Mouse (Mus musculus) mouse trophoblast stem cell (cell line): ENCODE results near the gene Dnah6.

Source experiments
- in situ Hi-C, 2 experiments: fragments of 300-500 bp; cut with MseI, MboI; formaldehyde crosslinking; loops; 2 replicates in 1 of 2; 3 replicates in 1 of 2; pipeline ENCODE4 v1.15.1; 2025

The Dnah6 gene

GRCm38 (mm10) chr6:73042278-73042677, 179.2 kb downstream of the Dnah6 start:
- in situ Hi-C loops: no loop called here

- in situ Hi-C loops: no loop called here
These were observed 183.2 kb downstream of the Dnah6 start for GRCm38 (mm10) chr6:73038291-73038690.

GRCm38 (mm10) chr6:73028853-73029252, 192.6 kb downstream of the Dnah6 start:
- in situ Hi-C loops: no loop called here

GRCm38 (mm10) chr6:73027881-73028280, 193.6 kb downstream of the Dnah6 start:
- in situ Hi-C loops: no loop called here

GRCm38 (mm10) chr6:73026898-73027297, 194.6 kb downstream of the Dnah6 start:
- in situ Hi-C loops: no loop called here

GRCm38 (mm10) chr6:73020061-73020460, 201.4 kb downstream of the Dnah6 start:
- in situ Hi-C loops: no loop called here

GRCm38 (mm10) chr6:73018725-73019280, 202.6 kb downstream of the Dnah6 start:
- in situ Hi-C loops: loop anchor here in 1 of 2 experiments (5.0 kb wide), 1 partner anchor 72 kb away; no protein-coding TSS in a partner anchor

GRCm38 (mm10) chr6:73014317-73015160, 206.9 kb downstream of the Dnah6 start:
- in situ Hi-C loops: loop anchor here (5.0 kb wide), 2 partner anchors 67 to 72 kb away; no protein-coding TSS in a partner anchor

GRCm38 (mm10) chr6:73012931-73013330, 208.5 kb downstream of the Dnah6 start:
- in situ Hi-C loops: loop anchor here in 1 of 2 experiments (5.0 kb wide), 1 partner anchor 71 kb away; no protein-coding TSS in a partner anchor

GRCm38 (mm10) chr6:73011827-73012226, 209.6 kb downstream of the Dnah6 start:
- in situ Hi-C loops: loop anchor here in 1 of 2 experiments (5.0 kb wide), 1 partner anchor 70 kb away; no protein-coding TSS in a partner anchor

- in situ Hi-C loops: loop anchor here in 1 of 2 experiments (5.0 kb wide), 1 partner anchor 68 kb away; no protein-coding TSS in a partner anchor
These were observed 211.4 kb downstream of the Dnah6 start for GRCm38 (mm10) chr6:73010073-73010472.

GRCm38 (mm10) chr6:73003601-73004000, 217.8 kb downstream of the Dnah6 start:
- in situ Hi-C loops: no loop called here

- in situ Hi-C loops: no loop called here
These were observed 219.1 kb downstream of the Dnah6 start for GRCm38 (mm10) chr6:73002391-73002790.

- in situ Hi-C loops: no loop called here
These were observed 222.6 kb downstream of the Dnah6 start for GRCm38 (mm10) chr6:72998809-72999208.

- in situ Hi-C loops: no loop called here
These were observed 227.8 kb downstream of the Dnah6 start for GRCm38 (mm10) chr6:72993688-72994082.

- in situ Hi-C loops: no loop called here
These were observed 228.3 kb downstream of the Dnah6 start for GRCm38 (mm10) chr6:72993054-72993687.

GRCm38 (mm10) chr6:72990206-72990605, 231.2 kb downstream of the Dnah6 start:
- in situ Hi-C loops: no loop called here

- in situ Hi-C loops: no loop called here
These were observed 232.3 kb downstream of the Dnah6 start for GRCm38 (mm10) chr6:72989028-72989736.

- in situ Hi-C loops: no loop called here
These were observed 238.9 kb downstream of the Dnah6 start for GRCm38 (mm10) chr6:72982506-72982905.

GRCm38 (mm10) chr6:72981851-72982250, 239.6 kb downstream of the Dnah6 start:
- in situ Hi-C loops: no loop called here

- in situ Hi-C loops: no loop called here
These were observed 240.3 kb downstream of the Dnah6 start for GRCm38 (mm10) chr6:72981124-72981651.
